Mouse (Mus musculus) kidney, embryonic 14.5 days (tissue): ENCODE data around the gene Ankrd44. TPM values are rescaled to one million over a fixed set of nuclear protein-coding genes. Genes with fewer than 3 reads are reported as not detected.

Experiments
- ATAC-seq: fragments of 200-750 bp; cut with Nextera tagmentation; 2 replicates; pipeline ENCODE4 v1.8.0; 2017; ENCODE audit warnings: moderate number of reproducible peaks, mild to moderate bottlenecking, moderate TSS enrichment, moderate library complexity; ENCODE audit not compliant: low FRiP score, low TSS enrichment
- H3K27ac ChIP-seq: fragments of 300-500 bp; sonication (generic); 2 replicates; pipeline ENCODE4 v1.5.1; 2014; ENCODE audit warnings: low read depth, mild to moderate bottlenecking, low read length, moderate library complexity, mixed read lengths
- H3K27me3 ChIP-seq: fragments of 300-500 bp; sonication (generic); 2 replicates; pipeline ENCODE4 v1.6.1; 2014; ENCODE audit warnings: mild to moderate bottlenecking, low read length; ENCODE audit not compliant: control insufficient read depth, insufficient read depth
- H3K36me3 ChIP-seq: fragments of 300-500 bp; sonication (generic); 2 replicates; pipeline ENCODE4 v1.6.1; 2014; ENCODE audit warnings: low read length, mixed read lengths; ENCODE audit not compliant: control insufficient read depth, insufficient read depth
- H3K4me1 ChIP-seq: fragments of 300-500 bp; sonication (generic); 2 replicates; pipeline ENCODE4 v1.6.1; 2014; ENCODE audit warnings: low read length, mixed read lengths; ENCODE audit not compliant: control insufficient read depth, insufficient read depth
- H3K4me2 ChIP-seq: fragments of 300-500 bp; sonication (generic); replicated peaks from 2 replicates; pipeline ENCODE4 v1.6.1; 2014; ENCODE audit warnings: low read depth, mild to moderate bottlenecking, low read length
- H3K4me3 ChIP-seq: fragments of 300-500 bp; sonication (generic); 2 replicates; pipeline ENCODE4 v1.5.1; 2014; ENCODE audit warnings: mild to moderate bottlenecking, low read length
- H3K9ac ChIP-seq: fragments of 300-500 bp; sonication (generic); 2 replicates; pipeline ENCODE4 v1.6.1; 2014; ENCODE audit warnings: low read depth, mild to moderate bottlenecking, low read length, moderate library complexity
- H3K9me3 ChIP-seq: fragments of 300-500 bp; sonication (generic); 2 replicates; pipeline ENCODE4 v1.6.1; 2016; ENCODE audit warnings: low read length; ENCODE audit not compliant: control insufficient read depth
- WGBS: fragments of 180-500 bp; shearing (Covaris S2); extraction: QIAGEN DNeasy Blood & Tissue Kit; methylation state at CpG from one replicate; pipeline ENCODE4 v1.1.7; 2014; 5-methylcytosine and 5-hydroxymethylcytosine counted together
- polyA plus RNA-seq: library from polyadenylated mRNA; unstranded; fragments of >200 nt; fragmentation: Nextera tagmentation; extraction: Ambion mirVana; gene quantifications from 2 replicates; pipeline ENCODE4 v1.2.1, GENCODE M21; 2014

Ankrd44 gene
- polyA plus RNA-seq, 1 experiment from 2014 or later, result 9.0 TPM

DNA sequence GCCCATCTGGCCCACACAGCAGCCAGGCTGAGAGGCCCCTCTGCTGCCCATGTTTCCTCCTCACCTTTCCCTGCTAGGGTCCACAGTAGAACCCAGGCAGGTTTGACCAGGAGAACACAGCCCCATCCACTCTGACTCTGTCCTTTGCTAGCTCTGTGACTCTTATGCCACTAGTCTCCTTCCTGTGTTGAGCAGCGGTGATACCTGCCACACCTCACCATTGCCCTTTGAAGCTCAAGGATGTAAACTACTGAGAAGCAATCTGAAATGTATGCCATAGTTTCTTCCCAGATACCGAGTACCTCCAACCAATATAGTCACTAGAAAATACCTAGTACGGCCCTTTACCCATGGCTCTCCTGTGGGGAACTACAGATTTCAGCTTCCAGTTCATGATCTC, 60.1 kb downstream of the Ankrd44 start:
- H3K4me3 ChIP-seq, result no peak overlapping the region
- no peaks in the 10 kb centered on the region for H3K9me3 ChIP-seq
- no peak overlapping the region for H3K27ac ChIP-seq
- H3K27me3 ChIP-seq, result no peaks in the 10 kb centered on the region
- H3K36me3 ChIP-seq, result no peaks in the 10 kb centered on the region
- no peak overlapping the region for H3K4me2 ChIP-seq
- no peak for ATAC-seq
- H3K4me1 ChIP-seq, result peaks cover 6% of the 10 kb centered on the region; the same call in 1 of the 2 replicates
- 74% methylated on average over 3 of the region's 3 CpGs for WGBS
- H3K9ac ChIP-seq, result no peak overlapping the region

- Histone ChIP-seq H3K4me1 (peaks cover 6% of the 10 kb centered on the region; the same call in 1 of the 2 replicates), H3K9me3 (no peaks in the 10 kb centered on the region), H3K27me3 (no peaks in the 10 kb centered on the region), H3K27ac (no peak overlapping the region), H3K9ac (no peak overlapping the region), H3K36me3 (no peaks in the 10 kb centered on the region), H3K4me2 (no peak overlapping the region), H3K4me3 (no peak overlapping the region)
- no peak for ATAC-seq
- 77% methylated on average over 7 of the region's 7 CpGs for WGBS
These were observed 61.1 kb downstream of the Ankrd44 start for GRCm38 (mm10) chr1:54864928-54865652.

- no peak overlapping the region for H3K4me2 ChIP-seq
- no peak for ATAC-seq
- H3K9ac ChIP-seq, result no peak overlapping the region
- no peaks in the 10 kb centered on the region for H3K4me1 ChIP-seq
- no peaks in the 10 kb centered on the region for H3K36me3 ChIP-seq
- WGBS, result 83% methylated on average over 5 of the region's 5 CpGs
- H3K27me3 ChIP-seq, result no peaks in the 10 kb centered on the region
- no peaks in the 10 kb centered on the region for H3K9me3 ChIP-seq
- H3K4me3 ChIP-seq, result no peak overlapping the region
- H3K27ac ChIP-seq, result no peak overlapping the region
These were observed 65.8 kb downstream of the Ankrd44 start for GRCm38 (mm10) chr1:54860361-54860760.

- no peak overlapping the region for H3K9ac ChIP-seq
- no peaks in the 10 kb centered on the region for H3K27me3 ChIP-seq
- H3K4me3 ChIP-seq, result no peak overlapping the region
- no peaks in the 10 kb centered on the region for H3K4me1 ChIP-seq
- no peak overlapping the region for H3K27ac ChIP-seq
- ATAC-seq, result no peak
- H3K36me3 ChIP-seq, result no peaks in the 10 kb centered on the region
- no peak overlapping the region for H3K4me2 ChIP-seq
- H3K9me3 ChIP-seq, result no peaks in the 10 kb centered on the region
These were observed 66.3 kb downstream of the Ankrd44 start for GRCm38 (mm10) chr1:54859876-54860275.

DNA sequence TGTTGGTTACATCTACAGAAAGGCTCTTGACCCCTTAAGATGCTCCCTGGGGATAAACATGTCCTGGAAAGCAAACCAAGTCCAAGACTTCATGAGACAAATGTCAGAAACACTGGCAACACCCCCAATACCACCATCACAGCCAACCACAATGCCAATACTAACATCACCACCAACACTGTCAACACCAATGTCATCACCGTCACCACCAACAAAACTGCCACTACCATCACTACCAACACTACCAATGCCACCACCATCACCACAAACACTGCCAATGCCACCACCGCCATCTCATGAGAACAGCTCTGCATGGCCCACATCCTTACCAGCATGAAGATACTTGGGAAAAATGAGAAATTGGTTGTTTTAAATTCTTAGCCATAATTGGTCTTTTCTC, 67.3 kb downstream of the Ankrd44 start:
- H3K27me3 ChIP-seq, result no peaks in the 10 kb centered on the region
- no peaks in the 10 kb centered on the region for H3K9me3 ChIP-seq
- no peak for ATAC-seq
- no peak overlapping the region for H3K27ac ChIP-seq
- no peak overlapping the region for H3K4me2 ChIP-seq
- H3K4me1 ChIP-seq, result no peaks in the 10 kb centered on the region
- no peak overlapping the region for H3K4me3 ChIP-seq
- WGBS, result 96% methylated on average over 2 of the region's 2 CpGs
- H3K9ac ChIP-seq, result no peak overlapping the region
- no peaks in the 10 kb centered on the region for H3K36me3 ChIP-seq

- Histone ChIP-seq H3K4me2 (no peak overlapping the region), H3K4me3 (no peak overlapping the region), H3K27me3 (no peaks in the 10 kb centered on the region), H3K9ac (no peak overlapping the region), H3K27ac (no peak overlapping the region), H3K36me3 (no peaks in the 10 kb centered on the region), H3K4me1 (peaks cover 2% of the 10 kb centered on the region), H3K9me3 (no peaks in the 10 kb centered on the region)
- 92% methylated on average over 7 of the region's 7 CpGs for WGBS
- ATAC-seq, result no peak
These were observed 69.7 kb downstream of the Ankrd44 start for GRCm38 (mm10) chr1:54856502-54856901.

DNA sequence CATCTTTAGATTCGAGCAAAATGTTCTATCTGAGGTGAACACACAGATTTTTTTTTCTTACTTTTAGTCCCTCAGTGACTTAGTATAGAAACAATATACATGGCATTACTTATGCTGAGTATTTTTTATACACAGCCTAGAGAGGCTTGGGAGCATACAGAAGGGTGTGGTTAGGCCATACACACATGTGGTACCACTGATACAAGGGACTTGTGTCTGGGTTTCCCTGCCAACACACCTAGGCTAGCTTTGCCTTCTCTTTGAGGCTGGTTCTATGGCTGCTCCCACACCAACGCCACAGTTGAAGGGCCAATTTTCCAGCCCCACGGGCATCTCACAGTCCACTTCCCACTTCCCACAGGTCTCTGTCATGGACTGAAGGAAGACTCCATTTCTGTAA, 70.2 kb downstream of the Ankrd44 start:
- Histone ChIP-seq H3K9me3 (no peaks in the 10 kb centered on the region), H3K4me1 (peaks cover 7% of the 10 kb centered on the region), H3K27me3 (no peaks in the 10 kb centered on the region), H3K27ac (no peak overlapping the region), H3K36me3 (no peaks in the 10 kb centered on the region), H3K9ac (no peak overlapping the region), H3K4me3 (no peak overlapping the region), H3K4me2 (no peak overlapping the region)
- WGBS, result 85% methylated on average over 3 of the region's 3 CpGs
- ATAC-seq, result no peak

DNA sequence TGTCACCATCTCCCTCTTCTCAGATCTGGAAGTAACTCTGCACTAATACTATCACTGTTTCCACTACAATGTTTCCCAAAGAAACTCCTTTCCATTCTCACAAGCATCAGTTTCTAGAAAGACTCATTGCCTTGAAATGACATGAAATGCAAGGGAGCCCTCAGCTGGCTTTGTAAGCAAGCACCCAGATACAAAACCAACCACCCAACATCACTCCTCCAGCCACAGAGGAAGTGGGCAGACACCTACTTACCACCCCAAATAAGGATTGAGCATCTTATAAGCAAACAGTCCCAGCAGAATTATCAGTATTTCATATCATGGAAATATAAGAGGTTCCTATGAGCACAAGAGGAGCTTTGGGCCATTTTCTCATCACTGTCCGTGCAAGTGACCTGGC, 71.8 kb downstream of the Ankrd44 start:
- no peak overlapping the region for H3K4me2 ChIP-seq
- H3K27ac ChIP-seq, result no peak overlapping the region
- no peak overlapping the region for H3K9ac ChIP-seq
- H3K4me3 ChIP-seq, result no peak overlapping the region
- H3K27me3 ChIP-seq, result no peaks in the 10 kb centered on the region
- no peaks in the 10 kb centered on the region for H3K36me3 ChIP-seq
- WGBS, result 93% methylated on average over 1 of the region's 1 CpGs
- H3K4me1 ChIP-seq, result peaks cover 7% of the 10 kb centered on the region
- ATAC-seq, result no peak
- no peaks in the 10 kb centered on the region for H3K9me3 ChIP-seq

DNA sequence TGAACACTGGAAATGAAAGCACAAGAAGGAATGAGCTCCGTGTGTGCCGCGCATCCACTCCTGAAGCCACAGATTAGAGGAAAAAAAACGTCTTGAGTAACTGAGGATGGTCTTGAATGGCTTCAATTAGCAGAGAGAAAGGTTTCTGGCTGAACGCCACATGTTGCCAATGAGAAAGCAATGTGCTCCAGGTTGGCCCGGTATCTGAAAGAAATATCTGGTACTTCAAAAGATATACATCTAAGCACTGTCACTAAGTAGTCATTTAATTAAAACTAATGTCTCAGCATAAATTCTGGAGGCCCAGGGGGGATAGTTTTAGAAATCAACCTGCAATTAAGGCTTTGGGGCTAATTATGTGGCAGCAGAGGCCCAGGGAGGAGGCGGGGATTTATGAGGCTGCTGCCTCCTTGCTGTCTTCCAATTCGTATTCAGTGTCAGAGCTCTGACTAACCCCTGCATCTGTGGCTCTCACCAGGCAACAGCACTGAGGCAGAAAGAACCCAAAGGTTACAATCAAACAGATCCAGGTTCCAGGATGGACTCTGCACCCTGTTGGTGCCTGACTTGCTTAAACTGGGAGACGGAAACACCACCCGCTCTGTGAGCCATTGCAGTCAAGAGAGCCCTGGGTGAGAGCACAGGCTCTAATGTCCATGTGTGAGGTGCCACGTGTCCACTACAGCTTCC, 72.7 kb downstream of the Ankrd44 start:
- H3K27ac ChIP-seq, result no peak overlapping the region
- H3K36me3 ChIP-seq, result no peaks in the 10 kb centered on the region
- 56% methylated on average over 11 of the region's 11 CpGs for WGBS
- H3K4me2 ChIP-seq, result no peak overlapping the region
- H3K4me3 ChIP-seq, result no peak overlapping the region
- H3K9ac ChIP-seq, result no peak overlapping the region
- H3K27me3 ChIP-seq, result no peaks in the 10 kb centered on the region
- peak; percentile 9; the same call in 1 of the 2 replicates for ATAC-seq
- H3K9me3 ChIP-seq, result no peaks in the 10 kb centered on the region
- peaks cover 7% of the 10 kb centered on the region for H3K4me1 ChIP-seq
